Mouse (Mus musculus): ENCODE results near the gene Scamp1.
"Not testable (repeated sequence)": the region's sequence is repeated elsewhere in the genome, so short reads cannot be mapped to it uniquely, and the experiment has no call there.

Scamp1 gene

GRCm38 (mm10) chr13:94285281-94285871 lies at the start of gene Scamp1:
Gene Scamp1, minus strand, starts transcription at chr13:94285857.
- peak; percentile 93 for DNase-seq (ENCODE audit: low spot score)

DNA sequence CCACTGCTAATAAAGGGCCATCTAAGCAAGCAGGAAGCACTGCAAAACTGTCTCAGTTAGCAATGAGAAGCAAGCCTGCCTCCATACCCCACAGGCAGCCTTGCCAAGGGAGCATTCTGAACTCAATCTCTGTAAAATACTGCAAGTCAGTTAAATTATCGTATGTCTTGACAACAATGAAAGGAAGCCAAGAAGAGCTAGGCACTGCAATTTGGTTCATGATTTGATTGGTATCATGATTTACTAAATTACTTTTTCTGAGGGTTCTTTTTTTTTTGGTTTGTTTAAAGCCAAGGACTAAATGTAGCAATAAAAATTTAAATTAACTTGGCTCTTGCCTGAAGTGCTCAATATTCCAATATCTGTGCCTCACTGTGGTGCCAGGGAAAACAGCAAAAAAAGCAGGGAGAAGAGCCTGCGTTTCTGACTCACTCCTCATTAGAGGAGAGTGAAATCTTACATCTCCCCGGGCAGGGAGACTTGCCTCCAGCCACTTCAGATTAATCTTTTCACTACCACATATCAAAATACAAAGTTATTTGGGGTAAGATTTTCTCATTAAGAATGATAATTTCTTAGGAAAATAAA lies 44.8 kb upstream of the Scamp1 start:
- no peak for DNase-seq (ENCODE audit: low spot score)

- DNase-seq (ENCODE audit: low spot score) = not testable (repeated sequence)
These were observed 43.3 kb upstream of the Scamp1 start for GRCm38 (mm10) chr13:94329005-94329404.

DNA sequence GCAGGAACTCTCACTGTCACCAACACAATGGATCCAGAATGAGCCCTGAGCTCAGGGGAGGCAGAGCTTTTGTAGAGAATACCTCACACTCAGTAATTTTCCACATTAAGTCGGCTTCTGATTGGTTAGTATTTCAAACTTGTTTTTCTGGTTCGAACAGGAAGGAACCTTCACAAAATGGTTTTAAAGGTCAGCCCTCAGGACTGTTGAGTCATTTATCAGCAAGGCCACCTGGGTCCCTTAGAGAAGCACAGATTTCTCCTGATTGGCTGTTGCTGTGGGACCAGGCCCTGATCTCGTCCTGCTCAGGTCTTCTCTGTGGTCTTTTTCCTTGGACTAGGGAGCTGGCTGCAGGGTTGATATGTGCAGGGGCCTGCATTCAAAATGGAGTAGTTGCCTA lies 42.4 kb upstream of the Scamp1 start:
- no peak for DNase-seq (ENCODE audit: low spot score)

DNA sequence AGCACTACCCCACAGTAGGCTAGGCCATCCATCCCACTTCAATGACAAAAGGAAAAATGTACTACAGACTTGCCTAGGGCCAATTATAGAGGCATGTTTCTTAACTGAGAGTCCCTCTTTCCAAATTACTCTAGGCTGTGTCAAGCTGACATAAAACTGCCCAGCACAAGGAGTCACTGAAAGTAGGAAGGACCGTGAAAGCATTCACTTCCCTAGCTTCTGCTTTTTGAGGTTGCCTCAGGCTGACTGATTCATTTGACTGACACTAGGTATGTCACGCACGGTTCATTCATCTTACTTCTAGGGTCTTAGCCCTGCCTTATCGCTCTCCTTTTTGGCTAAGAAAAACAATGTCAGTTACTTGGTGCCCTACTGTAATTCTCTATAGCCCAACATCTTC lies 36.8 kb upstream of the Scamp1 start:
- no peak for DNase-seq (ENCODE audit: low spot score)

DNA sequence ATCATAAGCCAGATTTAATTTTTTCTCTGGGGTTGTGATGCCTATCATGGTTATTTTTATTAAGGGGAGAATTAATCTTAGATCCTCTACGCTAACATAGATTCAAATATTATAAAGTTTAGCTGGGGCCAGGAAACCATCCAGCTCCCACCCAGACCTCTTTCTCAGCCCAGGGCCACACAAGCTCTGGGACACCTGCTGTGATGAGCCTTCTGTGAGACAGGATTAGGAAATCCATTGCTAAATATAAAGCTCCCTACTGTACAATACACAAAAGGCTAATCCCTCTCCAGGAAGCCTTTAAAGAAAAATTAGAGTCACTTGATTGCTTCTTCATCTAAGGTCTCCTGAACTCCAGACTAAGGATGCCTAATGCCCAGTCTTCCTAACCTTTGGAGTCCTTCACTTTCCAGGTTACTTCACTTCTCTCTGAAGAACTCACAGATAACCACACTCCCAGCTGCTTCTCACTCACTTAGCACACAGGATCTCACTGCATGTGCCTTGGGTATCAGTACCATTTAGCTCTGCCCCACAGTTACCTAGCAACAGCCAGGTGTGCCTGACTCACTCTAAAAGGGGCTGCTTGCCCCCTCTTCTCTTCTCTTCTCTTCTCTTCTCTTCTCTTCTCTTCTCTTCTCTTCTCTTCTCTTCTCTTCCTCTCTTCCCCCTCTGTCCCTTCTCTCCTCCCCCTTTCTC lies 35.6 kb upstream of the Scamp1 start:
- DNase-seq (ENCODE audit: low spot score) = no peak

GRCm38 (mm10) chr13:94316975-94317511 lies 31.4 kb upstream of the Scamp1 start:
- no peak for DNase-seq (ENCODE audit: low spot score)

DNA sequence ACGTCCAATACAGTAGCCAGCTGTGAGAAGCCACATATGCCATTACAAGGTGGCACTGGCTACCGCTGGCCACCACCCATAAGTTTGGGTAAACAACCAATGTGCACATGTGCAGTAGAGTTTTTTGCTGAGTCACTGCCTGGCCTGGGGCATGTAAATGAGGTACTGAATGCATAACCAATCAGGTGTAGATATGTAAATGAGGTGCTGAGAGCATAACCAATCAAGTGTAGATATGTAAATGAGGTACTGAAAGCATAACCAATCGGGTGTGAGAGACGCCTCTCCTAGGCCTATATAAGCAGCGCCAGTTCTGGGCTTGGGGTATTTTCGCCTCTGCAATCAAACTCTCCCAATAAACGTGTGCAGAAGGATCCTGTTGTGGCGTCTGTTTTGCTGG lies 27.2 kb upstream of the Scamp1 start:
- DNase-seq (ENCODE audit: low spot score) = not testable (repeated sequence)

- DNase-seq (ENCODE audit: low spot score) = no peak
These were observed 22.6 kb upstream of the Scamp1 start for GRCm38 (mm10) chr13:94308279-94308678.

- no peak for DNase-seq (ENCODE audit: low spot score)
These were observed 21.9 kb upstream of the Scamp1 start for GRCm38 (mm10) chr13:94307531-94307930.

DNA sequence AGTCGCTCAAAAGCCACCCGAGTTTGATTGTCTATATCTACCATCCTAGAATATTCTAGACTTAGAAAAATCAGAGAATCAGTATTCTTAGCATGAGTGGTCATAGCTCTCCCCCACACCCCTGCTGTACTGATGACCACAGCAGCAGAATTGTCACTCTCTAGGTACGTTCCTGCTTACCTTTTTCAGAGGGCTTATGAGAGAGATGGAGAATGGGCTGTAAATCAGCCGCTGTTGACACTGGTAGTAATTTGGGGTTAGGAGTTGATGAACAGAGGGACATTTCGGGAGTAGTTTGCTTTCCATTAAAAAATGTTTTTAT lies 21.3 kb upstream of the Scamp1 start:
- no peak for DNase-seq (ENCODE audit: low spot score)

DNA sequence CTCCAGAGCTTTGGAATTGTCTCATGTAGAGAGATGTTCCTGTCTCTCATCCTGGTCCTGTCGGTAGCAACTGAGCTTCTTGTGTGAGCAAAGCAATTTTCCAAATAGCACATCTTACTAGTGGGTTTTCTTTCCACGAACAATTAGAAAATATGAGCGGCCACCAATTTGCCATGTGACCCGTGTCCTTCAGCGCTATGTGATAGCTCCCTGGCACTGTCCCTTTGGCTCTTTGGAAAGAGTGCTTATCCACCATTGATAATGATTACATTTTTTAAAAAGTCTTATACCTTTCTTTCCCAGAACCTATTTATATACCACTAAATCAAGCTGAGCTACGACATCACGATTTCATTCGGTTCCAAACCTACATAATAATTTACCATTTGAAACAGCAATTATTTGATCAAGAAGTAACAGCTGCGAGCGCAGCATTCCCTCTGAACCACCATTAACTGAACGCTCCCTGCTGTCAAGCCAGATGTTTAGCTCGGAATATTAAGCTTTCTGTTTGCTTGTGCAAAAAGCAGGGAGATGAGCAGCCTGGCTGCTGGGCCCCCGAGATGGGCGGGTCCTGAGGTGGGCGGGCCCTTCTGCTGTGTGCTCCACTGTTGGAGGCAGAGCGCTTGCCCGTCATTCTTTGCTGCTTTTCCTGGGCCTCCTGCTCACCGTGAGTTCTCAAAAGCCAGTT lies 20.8 kb upstream of the Scamp1 start:
- DNase-seq (ENCODE audit: low spot score) = peak; percentile 41

DNA sequence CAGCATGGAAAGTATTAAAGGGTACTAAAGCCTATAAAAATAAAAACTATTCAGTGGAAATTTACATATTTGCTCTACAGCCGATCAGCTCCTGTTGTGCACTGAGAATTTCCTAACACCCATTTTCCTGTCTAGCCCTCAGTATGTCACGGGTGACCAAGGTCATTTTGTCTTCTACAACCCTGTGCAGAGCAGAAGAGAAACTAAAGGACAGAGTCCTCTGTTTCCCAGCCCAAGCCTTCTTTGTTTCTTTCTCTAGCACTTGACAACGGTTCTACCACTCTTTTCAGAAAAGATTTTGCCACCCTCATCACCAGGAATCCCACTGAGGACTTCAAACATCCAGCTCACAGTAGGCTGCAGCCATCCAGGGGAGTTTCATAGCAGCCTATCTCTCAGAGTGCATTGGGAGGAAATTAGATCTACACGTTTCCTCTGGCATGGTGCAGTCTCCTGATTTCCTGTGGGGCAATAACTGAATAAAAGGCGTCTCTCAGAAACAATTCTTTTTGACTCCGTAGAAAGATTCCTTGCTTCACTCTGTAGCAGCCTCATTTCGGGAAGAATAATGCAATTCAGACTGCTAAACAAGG lies 15.4 kb upstream of the Scamp1 start:
- DNase-seq (ENCODE audit: low spot score) = no peak

- DNase-seq (ENCODE audit: low spot score) = no peak
These were observed 14.6 kb upstream of the Scamp1 start for GRCm38 (mm10) chr13:94300232-94300631.

- peak; percentile 16 for DNase-seq (ENCODE audit: low spot score)
These were observed 12.7 kb upstream of the Scamp1 start for GRCm38 (mm10) chr13:94298401-94298800.

DNA sequence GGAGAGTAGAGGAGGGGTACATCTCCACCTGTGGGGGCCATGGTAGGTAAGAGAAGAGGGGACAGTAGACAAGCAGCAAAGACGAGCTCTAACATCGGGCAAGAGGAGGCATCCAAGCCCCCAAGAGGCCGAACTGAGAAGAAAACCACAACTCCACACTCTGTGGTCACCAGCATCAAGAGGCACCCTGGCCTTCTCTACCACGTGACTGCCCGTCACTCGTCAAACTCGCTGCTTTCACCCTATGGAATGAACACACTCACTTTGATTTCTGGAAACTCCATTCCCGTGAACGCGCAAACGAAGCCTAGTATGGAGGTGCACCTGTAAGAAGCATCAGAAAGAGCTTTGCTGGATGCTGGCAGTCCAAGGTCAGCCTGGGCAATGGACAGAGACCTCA lies 10.7 kb upstream of the Scamp1 start:
- no peak for DNase-seq (ENCODE audit: low spot score)

- DNase-seq (ENCODE audit: low spot score) = no peak
These were observed 10.3 kb upstream of the Scamp1 start for GRCm38 (mm10) chr13:94295922-94296321.

- no peak for DNase-seq (ENCODE audit: low spot score)
These were observed 9.2 kb upstream of the Scamp1 start for GRCm38 (mm10) chr13:94294886-94295285.

- no peak for DNase-seq (ENCODE audit: low spot score)
These were observed 8.3 kb upstream of the Scamp1 start for GRCm38 (mm10) chr13:94293911-94294310.

DNA sequence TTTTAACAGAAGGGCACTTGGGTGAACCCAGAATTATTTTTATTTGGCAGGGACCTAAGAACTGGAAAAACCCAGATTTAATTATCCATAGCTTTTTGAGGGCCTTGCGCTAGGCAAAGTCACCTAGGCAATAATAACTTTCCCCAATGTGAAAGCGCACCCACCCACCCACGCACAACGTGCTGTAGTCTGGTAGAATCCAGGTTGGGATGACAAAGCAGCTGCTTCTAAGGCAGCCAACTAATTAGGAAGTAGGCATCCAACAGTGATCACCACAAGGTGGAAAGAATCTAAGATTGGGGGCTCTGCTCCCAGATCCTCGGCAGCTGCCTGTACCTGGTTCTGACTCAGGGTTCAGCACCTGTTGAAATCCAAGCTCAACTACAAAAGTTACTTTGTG lies 538 bp upstream of the Scamp1 start:
- DNase-seq (ENCODE audit: low spot score) = no peak

- DNase-seq (ENCODE audit: low spot score) = no peak
These were observed 951 bp downstream of the Scamp1 start for GRCm38 (mm10) chr13:94284543-94285269.

GRCm38 (mm10) chr13:94279420-94279819 lies 6.2 kb downstream of the Scamp1 start:
- no peak for DNase-seq (ENCODE audit: low spot score)

Measured in ovary, postnatal 36 days (tissue).